Mouse (Mus musculus) cerebellum, adult 9-11 months (tissue): ENCODE measurements around the gene Pcdh9.

Experiments
- DNase-seq: peaks from one replicate; pipeline ENCODE4 v3.0.0; 2022

Pcdh9 gene

GRCm38 (mm10) chr14:93786234-93786633 lies 104.2 kb downstream of the Pcdh9 start:
- peak; percentile 31 for DNase-seq

- DNase-seq: peak; percentile 26
Measured at GRCm38 (mm10) chr14:93785031-93785430, 105.4 kb downstream of the Pcdh9 start.

- DNase-seq: no peak
Measured at GRCm38 (mm10) chr14:93762855-93763254, 127.6 kb downstream of the Pcdh9 start.

GRCm38 (mm10) chr14:93734077-93734673 lies 156.3 kb downstream of the Pcdh9 start:
- no peak for DNase-seq

- no peak for DNase-seq
Measured at GRCm38 (mm10) chr14:93725798-93726197, 164.7 kb downstream of the Pcdh9 start.

- DNase-seq: no peak
Measured at GRCm38 (mm10) chr14:93719208-93719607, 171.3 kb downstream of the Pcdh9 start.

GRCm38 (mm10) chr14:93713250-93713935 lies 177.1 kb downstream of the Pcdh9 start:
- peak; percentile 84 for DNase-seq

- no peak for DNase-seq
Measured at GRCm38 (mm10) chr14:93708651-93709050, 181.8 kb downstream of the Pcdh9 start.

GRCm38 (mm10) chr14:93701385-93702101 lies 188.9 kb downstream of the Pcdh9 start:
- DNase-seq: no peak

GRCm38 (mm10) chr14:93700916-93701315 lies 189.6 kb downstream of the Pcdh9 start:
- DNase-seq: no peak

GRCm38 (mm10) chr14:93684641-93685040 lies 205.8 kb downstream of the Pcdh9 start:
- DNase-seq: peak; percentile 47

GRCm38 (mm10) chr14:93675273-93676068 lies 215.0 kb downstream of the Pcdh9 start:
- DNase-seq: peak; percentile 89

GRCm38 (mm10) chr14:93653986-93654757 lies 236.3 kb downstream of the Pcdh9 start:
- DNase-seq: no peak

- no peak for DNase-seq
Measured at GRCm38 (mm10) chr14:93627241-93627640, 263.2 kb downstream of the Pcdh9 start.

GRCm38 (mm10) chr14:93624144-93624543 lies 266.3 kb downstream of the Pcdh9 start:
- no peak for DNase-seq

- DNase-seq: peak; percentile 73
Measured at GRCm38 (mm10) chr14:93621211-93621610, 269.3 kb downstream of the Pcdh9 start.

- DNase-seq: no peak
Measured at GRCm38 (mm10) chr14:93607546-93607945, 282.9 kb downstream of the Pcdh9 start.

GRCm38 (mm10) chr14:93599997-93600396 lies 290.5 kb downstream of the Pcdh9 start:
- peak; percentile 17 for DNase-seq

GRCm38 (mm10) chr14:93585432-93586024 lies 305.0 kb downstream of the Pcdh9 start:
- no peak for DNase-seq

- DNase-seq: no peak
Measured at GRCm38 (mm10) chr14:93564361-93564760, 326.1 kb downstream of the Pcdh9 start.

- no peak for DNase-seq
Measured at GRCm38 (mm10) chr14:93561577-93561976, 328.9 kb downstream of the Pcdh9 start.

GRCm38 (mm10) chr14:93553771-93554170 lies 336.7 kb downstream of the Pcdh9 start:
- DNase-seq: no peak
